Mouse (Mus musculus) granulocyte monocyte progenitor cell, adult 5-6 weeks (primary cell): Measurements from ENCODE around the gene Smc3. TPM values are rescaled to one million over a fixed set of nuclear protein-coding genes. Genes with fewer than 3 reads are reported as not detected.
"Not testable (repeated sequence)": the region's sequence is repeated elsewhere in the genome, so short reads cannot be mapped to it uniquely, and the experiment has no call there.

Source experiments
- ATAC-seq: replicated peaks from 2 replicates; pipeline ENCODE4 v1.8.0; 2016; ENCODE audit warnings: mild to moderate bottlenecking, moderate TSS enrichment, inconsistent platforms; ENCODE audit not compliant: poor library complexity, severe bottlenecking
- total RNA-seq, 2 experiments: library from RNA; stranded (forward) in 1 of 2; stranded (reverse) in 1 of 2; fragments of 200-712, 200-1000 nt in 1 of 2; fragments of >200 nt in 1 of 2; fragmentation: Nextera tagmentation in 1 of 2; gene quantifications; 2 replicates each; pipeline ENCODE4 v1.2.3; 2014 to 2017

Smc3 gene
- total RNA-seq, 2 experiments from 2014 or later, result 87.6 to 135 TPM

- no peak for ATAC-seq
Observed at GRCm38 (mm10) chr19:53575296-53576010, 24.7 kb upstream of the Smc3 start.

GRCm38 (mm10) chr19:53576061-53576460, 24.1 kb upstream of the Smc3 start:
- no peak for ATAC-seq

GRCm38 (mm10) chr19:53577025-53577800, 23.0 kb upstream of the Smc3 start:
- ATAC-seq, result no peak

GRCm38 (mm10) chr19:53578597-53579252, 21.5 kb upstream of the Smc3 start:
- peak; percentile 58; the same call in 1 of the 2 replicates for ATAC-seq

DNA sequence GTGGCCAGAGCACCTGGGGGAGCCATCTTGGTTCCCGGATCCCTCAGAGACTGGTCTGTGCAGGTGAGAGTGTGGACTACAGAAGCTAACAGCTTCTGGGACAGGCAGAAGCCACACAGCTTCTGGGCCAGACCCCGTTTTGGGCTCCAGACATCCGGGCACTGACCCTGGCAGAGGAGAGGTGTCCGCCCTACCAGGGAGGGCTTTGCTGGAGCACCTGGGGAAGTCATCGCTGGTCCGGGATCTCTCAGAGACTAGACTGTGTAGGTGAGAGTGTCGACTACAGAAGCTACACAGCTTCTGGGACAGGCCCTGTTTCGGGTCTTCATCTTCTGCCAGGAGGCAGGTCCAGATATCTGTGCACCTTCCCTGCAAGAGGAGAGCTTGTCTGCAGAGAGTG, 19.9 kb upstream of the Smc3 start:
- ATAC-seq, result not testable (repeated sequence)

DNA sequence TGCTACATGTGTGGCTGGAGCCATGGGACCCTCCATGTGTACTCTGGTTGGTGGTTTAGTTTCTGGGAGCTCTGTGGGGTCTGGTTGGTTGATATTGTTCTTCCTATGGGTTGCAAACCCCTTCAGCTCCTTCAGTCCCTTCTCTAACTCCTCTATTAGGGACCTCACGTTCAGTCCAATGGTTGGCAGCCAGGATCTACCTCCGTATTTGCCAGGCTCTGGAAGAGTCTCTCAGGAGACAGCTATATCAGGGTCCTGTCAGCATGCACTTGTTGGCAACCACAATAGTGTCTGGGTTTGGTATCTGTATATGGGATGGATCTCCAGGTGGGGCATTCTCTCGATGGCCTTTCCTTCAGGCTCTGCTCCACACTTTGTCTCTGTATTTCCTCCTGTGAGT, 12.5 kb upstream of the Smc3 start:
- ATAC-seq, result not testable (repeated sequence)

DNA sequence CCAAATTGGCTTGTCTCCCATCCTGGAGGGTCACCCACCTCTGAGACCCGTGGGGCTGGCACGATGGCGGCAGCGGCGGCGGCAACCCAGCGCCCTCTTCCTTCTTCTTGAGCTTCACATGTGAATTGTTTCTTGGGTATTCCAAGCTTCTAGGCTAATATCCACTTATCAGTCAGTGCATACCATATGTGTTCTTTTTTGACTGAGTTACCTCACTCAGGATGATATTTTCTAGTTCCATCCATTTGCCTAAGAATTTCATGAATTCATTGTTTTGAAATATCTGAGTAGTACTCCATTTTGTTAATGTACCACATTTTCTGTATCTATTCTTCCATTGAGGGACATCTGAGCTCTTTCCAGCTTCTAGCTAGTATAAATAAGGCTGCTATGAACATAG, 11.2 kb upstream of the Smc3 start, which contains the start of gene Nutf2-ps1:
Gene Nutf2-ps1, minus strand, starts transcription at position 101 of the 400 bp plus-strand sequence.
- not testable (repeated sequence) for ATAC-seq

DNA sequence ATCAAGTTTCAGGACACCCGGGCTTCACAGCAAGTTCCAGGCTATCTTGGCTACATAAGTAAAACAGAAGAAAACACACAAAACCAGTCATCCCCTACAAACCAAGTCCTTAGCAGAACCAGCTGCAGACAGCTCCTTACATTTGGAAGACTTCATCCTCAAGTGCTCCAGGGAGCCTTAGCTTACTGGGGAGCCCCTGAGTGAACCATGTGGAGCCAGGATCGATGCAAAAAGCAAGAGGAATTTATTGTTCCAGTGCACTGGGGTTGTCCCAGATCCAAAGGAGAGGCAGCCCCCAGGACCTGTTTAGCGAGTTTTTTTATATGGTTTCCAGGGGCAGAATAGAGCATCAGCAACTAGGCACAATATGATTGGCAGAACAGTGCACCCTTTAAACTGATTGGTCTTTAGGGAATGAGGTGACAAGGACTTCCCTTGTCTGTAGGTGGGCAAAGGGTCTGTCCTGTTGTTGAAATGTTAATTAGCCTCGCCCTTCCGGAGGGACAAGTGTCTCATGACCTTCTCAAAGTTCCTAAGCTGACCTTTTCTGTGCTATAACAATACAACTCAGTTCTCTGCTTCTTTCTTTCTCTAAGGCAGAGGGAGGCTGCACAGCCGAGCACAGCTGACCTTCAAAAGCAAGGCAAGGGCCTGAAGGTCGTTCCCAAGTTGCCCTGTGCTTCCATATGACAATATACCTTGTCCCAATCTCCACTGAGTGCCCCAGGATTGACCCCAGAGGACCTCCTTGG, 3.3 kb upstream of the Smc3 start:
- ATAC-seq, result no peak

DNA sequence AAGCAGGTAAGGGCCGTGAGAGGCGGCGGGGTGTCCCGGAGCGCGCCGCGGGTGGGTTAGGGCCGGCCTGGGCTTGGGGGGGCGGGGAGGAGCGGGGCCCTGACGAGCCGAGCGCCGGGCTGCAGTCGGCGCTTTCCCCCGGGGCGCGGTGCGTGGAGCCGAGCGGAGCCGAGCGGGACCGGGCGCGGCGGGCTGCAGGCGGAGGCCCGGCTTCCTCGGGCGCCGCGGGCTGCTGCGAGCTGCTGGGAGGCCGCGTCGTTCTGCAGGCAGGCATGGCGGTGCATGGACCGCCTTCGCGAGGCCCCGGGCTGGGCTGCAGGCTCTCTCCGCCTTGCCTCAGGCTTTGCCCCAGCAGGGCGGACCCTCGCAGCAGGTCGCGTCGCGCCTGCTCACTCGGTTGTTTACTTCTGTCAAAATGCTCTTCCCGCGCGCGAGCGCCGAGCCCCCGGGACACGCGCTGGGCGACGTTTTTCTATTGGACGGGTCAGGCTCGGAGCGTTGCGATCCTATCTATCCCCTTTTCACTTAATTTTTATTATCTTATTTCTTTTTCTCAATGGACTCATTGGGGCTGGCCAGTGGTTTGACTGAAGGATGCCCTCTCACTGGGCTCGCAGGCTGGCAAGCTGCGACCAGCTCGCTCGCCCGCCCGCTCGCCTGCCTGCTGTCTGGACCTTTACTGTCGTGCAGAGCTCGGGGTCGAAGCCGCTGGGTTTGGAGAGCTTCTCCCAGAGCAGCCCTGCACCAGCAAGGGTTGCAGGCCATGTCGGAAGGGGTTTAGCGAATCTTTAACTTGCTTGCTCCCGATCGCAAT, 558 bp downstream of the Smc3 start:
- ATAC-seq, result peak; percentile 26

GRCm38 (mm10) chr19:53601363-53601655, 1.1 kb downstream of the Smc3 start:
- no peak for ATAC-seq

GRCm38 (mm10) chr19:53608921-53609320, 8.7 kb downstream of the Smc3 start:
- ATAC-seq, result peak; percentile 99

DNA sequence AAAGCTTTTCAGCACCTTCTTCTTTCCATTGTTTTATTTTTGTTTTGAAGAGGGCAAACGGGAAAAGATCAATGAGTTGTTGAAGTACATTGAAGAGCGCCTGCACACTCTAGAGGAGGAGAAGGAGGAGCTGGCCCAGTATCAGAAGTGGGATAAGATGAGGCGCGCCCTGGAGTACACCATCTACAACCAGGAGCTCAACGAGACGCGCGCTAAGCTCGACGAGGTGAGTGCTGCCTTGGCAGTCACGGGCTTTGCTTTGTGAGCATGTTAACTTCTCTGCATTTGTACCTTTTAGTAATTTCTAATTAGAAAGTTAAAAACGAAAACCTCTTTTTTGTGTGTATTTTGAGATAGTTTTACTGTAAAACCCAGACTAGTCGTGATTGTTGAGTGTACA, 21.5 kb downstream of the Smc3 start:
- ATAC-seq, result no peak

GRCm38 (mm10) chr19:53638041-53638440, 37.8 kb downstream of the Smc3 start:
- ATAC-seq, result no peak; the same call in 1 of the 2 replicates

GRCm38 (mm10) chr19:53638727-53639126, 38.5 kb downstream of the Smc3 start:
- ATAC-seq, result no peak

GRCm38 (mm10) chr19:53644020-53644595, 43.9 kb downstream of the Smc3 start:
- ATAC-seq, result no peak

GRCm38 (mm10) chr19:53647301-53647700, 47.1 kb downstream of the Smc3 start:
- ATAC-seq, result no peak

- no peak for ATAC-seq
Observed at GRCm38 (mm10) chr19:53648056-53648455, 47.9 kb downstream of the Smc3 start.

GRCm38 (mm10) chr19:53648802-53649236, 48.6 kb downstream of the Smc3 start:
- peak; percentile 62 for ATAC-seq

DNA sequence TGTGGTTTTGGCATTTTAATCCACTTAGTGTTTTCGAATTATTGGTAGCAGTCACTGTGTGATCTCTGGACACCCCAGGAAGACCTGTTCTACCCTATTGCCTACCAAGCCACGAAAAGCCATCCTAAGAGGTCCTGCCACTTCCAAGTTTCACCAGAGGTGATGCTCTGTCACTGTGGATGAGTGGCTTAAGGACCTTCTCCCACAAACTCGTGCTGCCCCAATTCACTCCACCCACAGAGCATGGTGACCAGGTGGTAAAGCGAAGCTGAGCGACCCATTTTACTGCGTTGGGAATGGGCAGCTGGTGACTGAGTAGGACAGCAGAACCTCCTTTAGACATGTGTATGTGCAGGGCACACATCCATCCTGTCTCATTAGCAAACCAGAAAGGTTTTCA, 49.2 kb downstream of the Smc3 start:
- ATAC-seq, result no peak
